Mouse (Mus musculus) liver, embryonic 14.5 days (tissue): ENCODE data around the gene Olfr263.

Source experiments
- CTCF ChIP-seq: IDR thresholded peaks from 2 replicates; pipeline ENCODE4 v1.5.1; 2016; ENCODE audit warnings: antibody characterized with exemption, low read depth, control low read depth
- EP300 ChIP-seq: IDR thresholded peaks from 2 replicates; pipeline ENCODE4 v1.6.1; 2016; ENCODE audit warnings: antibody characterized with exemption, low read depth

- no peak for TF ChIP-seq CTCF
- TF ChIP-seq EP300 = no peak
These were observed 43.6 kb downstream of the Olfr263 start for GRCm38 (mm10) chr13:21173072-21173471.
